Mouse (Mus musculus): ENCODE measurements around the gene Dab1.

DNA sequence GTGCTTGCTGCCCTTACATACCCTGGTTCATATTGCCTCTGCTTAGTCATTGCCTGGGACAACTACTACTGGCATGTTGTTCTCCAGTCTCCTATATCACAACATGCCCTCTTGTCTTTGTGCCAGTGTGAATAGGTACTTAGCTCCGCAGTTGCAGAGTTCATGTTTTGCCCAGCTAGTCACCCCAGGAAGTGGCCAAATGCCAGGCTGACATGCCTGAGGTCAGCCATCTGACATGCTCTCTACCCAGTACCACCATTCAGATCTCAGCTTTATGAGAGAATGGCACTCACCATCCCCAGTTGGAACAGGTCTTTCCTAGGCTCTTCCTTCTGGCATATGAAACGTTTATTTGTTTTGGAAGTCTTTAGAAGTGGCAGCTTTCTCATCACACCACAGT is 355.4 kb downstream of the Dab1 start:
- no peak for TF ChIP-seq POLR2A (IDR thresholded peaks at IDR 0.05; ENCODE audit: control insufficient read depth in 1 of 2, insufficient read depth in 1 of 2, low read depth in 1 of 2, low read length in 2 of 2, poor library complexity in 1 of 2)
- TF ChIP-seq ETS1 (IDR thresholded peaks at IDR 0.05; ENCODE audit: low read depth, low read length), result no peak
- TF ChIP-seq CTCF (IDR thresholded peaks at IDR 0.05 in 2 of 3, conservative IDR thresholded peaks at IDR 0.05 in 1 of 3; ENCODE audit: control insufficient read depth in 1 of 3, insufficient read depth in 1 of 3, low read depth in 2 of 3, low read length in 3 of 3, poor library complexity in 1 of 3, severe bottlenecking in 1 of 3), result no peak
- no peak for TF ChIP-seq MAX (IDR thresholded peaks at IDR 0.05; ENCODE audit: low read length)
- no peak for TF ChIP-seq RAD21 (IDR thresholded peaks at IDR 0.05; ENCODE audit: low read depth, low read length)
- TF ChIP-seq ZMIZ1 (IDR thresholded peaks at IDR 0.05; ENCODE audit: low read depth, low read length), result no peak
- no peak for TF ChIP-seq GABPA (IDR thresholded peaks at IDR 0.05; ENCODE audit: low read depth, low read length)
- TF ChIP-seq MEF2A (IDR thresholded peaks at IDR 0.05; ENCODE audit: extremely low read depth, insufficient replicate concordance, low read depth, low read length, poor library complexity, severe bottlenecking), result no peak
- no peak for TF ChIP-seq RCOR1 (IDR thresholded peaks at IDR 0.05; ENCODE audit: low read depth, low read length)

All from MEL (cell line).